Mouse (Mus musculus): ENCODE results near the gene Nacad. TPM values are rescaled to one million over a fixed set of nuclear protein-coding genes. Genes with fewer than 3 reads are reported as not detected.

Nacad gene
- total and polyA plus RNA-seq, 3 experiments: 0.13 to 0.34 TPM; not detected in 1

DNA sequence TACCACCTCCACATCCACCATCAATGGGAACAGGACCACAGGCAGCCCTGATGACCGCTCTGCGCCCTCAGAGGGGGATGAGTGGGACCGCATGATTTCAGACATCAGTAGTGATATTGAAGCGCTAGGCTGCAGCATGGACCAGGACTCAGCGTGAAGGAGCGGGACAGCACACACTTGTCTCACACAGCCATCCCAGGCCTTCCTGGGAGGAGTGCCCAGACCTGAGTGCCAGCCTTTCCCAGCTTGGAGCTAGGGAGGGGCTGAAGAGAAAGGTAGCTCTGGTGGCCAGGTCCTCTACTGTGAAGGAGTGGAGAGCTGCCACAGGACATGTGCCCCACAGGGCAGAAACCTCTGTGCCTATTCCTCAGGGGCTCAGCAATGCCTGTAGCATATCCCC is 9.6 kb downstream of the Nacad start:
- Histone ChIP-seq H3K9ac (ENCODE audit: insufficient read depth, low read depth) (no peak overlapping the region), H3K4me1 (ENCODE audit: control insufficient read depth in 1 of 2, insufficient read depth in 2 of 2) (peaks cover 1 to 22% of the 10 kb centered on the region in 2 experiments)
- dilution Hi-C loops (cut with MboI; ENCODE audit: extremely low pct_ligation_motif_present, extremely low pct_unique_long_range_greater_than_20kb, low sequenced_read_pairs): no loop called here

GRCm38 (mm10) chr11:6595339-6595738 is 10.5 kb downstream of the Nacad start:
- in situ Hi-C loops (cut with MboI; ENCODE audit: low pct_ligation_motif_present, low pct_unique_long_range_greater_than_20kb, low sequenced_read_pairs): no loop called here
- no peak overlapping the region for H3K9ac ChIP-seq (ENCODE audit: insufficient read depth, low read depth)

More for the DNA sequence above, 9.6 kb downstream of the Nacad start:
- Histone ChIP-seq H3K9me3 (replicated peaks; ENCODE audit: low read length) (no peaks in the 10 kb centered on the region), H3K79me2 (replicated peaks; ENCODE audit: control insufficient read depth, extremely low read depth, insufficient read depth, poor library complexity, severe bottlenecking) (no peaks in the 10 kb centered on the region), H3K27me3 (replicated peaks) (no peaks in the 10 kb centered on the region), H3K27ac (ENCODE audit: insufficient read depth, low read depth) (no peak overlapping the region), H3K36me3 (replicated peaks in 1 of 2; ENCODE audit: control insufficient read depth in 1 of 2, insufficient read depth in 1 of 2, low read length in 1 of 2) (peaks cover 61 to 88% of the 10 kb centered on the region in 2 experiments), H3K4me3 (replicated peaks in 1 of 3; ENCODE audit: low read depth in 2 of 3, low read length in 2 of 3, poor library complexity in 1 of 3) (no peak overlapping the region), H3K4me2 (ENCODE audit: insufficient read depth, low read depth, poor library complexity, severe bottlenecking) (no peak overlapping the region)
- TF ChIP-seq UBTF (IDR thresholded peaks at IDR 0.05; ENCODE audit: low read depth, low read length) (no peak), SIN3A (IDR thresholded peaks at IDR 0.05; ENCODE audit: low read length) (no peak), NRF1 (IDR thresholded peaks at IDR 0.05; ENCODE audit: low read depth, low read length) (no peak), POLR2A (IDR thresholded peaks at IDR 0.05; ENCODE audit: low read depth, low read length) (no peak), MAFK (IDR thresholded peaks at IDR 0.05; ENCODE audit: insufficient replicate concordance, low read length) (no peak), JUN (IDR thresholded peaks at IDR 0.05; ENCODE audit: insufficient read depth, low read depth, low read length) (no peak), ZNF384 (IDR thresholded peaks at IDR 0.05; ENCODE audit: low read depth, low read length) (no peak), MEF2A (IDR thresholded peaks at IDR 0.05; ENCODE audit: borderline replicate concordance, low read depth, low read length) (no peak), MYC (IDR thresholded peaks at IDR 0.05; ENCODE audit: low read depth, low read length) (no peak), USF2 (conservative IDR thresholded peaks at IDR 0.05; ENCODE audit: low read depth, low read length) (no peak), RAD21 (IDR thresholded peaks at IDR 0.05; ENCODE audit: low read depth, low read length) (no peak), CTCF (conservative IDR thresholded peaks at IDR 0.05 in 1 of 2, IDR thresholded peaks at IDR 0.05 in 1 of 2; ENCODE audit: low read depth in 2 of 2, low read length in 2 of 2) (no peak), GABPA (IDR thresholded peaks at IDR 0.05; ENCODE audit: insufficient replicate concordance, low read depth, low read length) (no peak), MAX (IDR thresholded peaks at IDR 0.05; ENCODE audit: low read length) (no peak), BHLHE40 (IDR thresholded peaks at IDR 0.05; ENCODE audit: low read depth, low read length) (no peak), ETS1 (conservative IDR thresholded peaks at IDR 0.05; ENCODE audit: low read depth, low read length) (no peak), TBP (conservative IDR thresholded peaks at IDR 0.05; ENCODE audit: low read depth, low read length) (no peak), HCFC1 (IDR thresholded peaks at IDR 0.05; ENCODE audit: low read depth, low read length) (no peak), ELF1 (IDR thresholded peaks at IDR 0.05; ENCODE audit: low read depth, low read length) (no peak), IRF4 (IDR thresholded peaks at IDR 0.05; ENCODE audit: low read depth, low read length) (no peak)
- in situ Hi-C loops (cut with MboI; ENCODE audit: low pct_ligation_motif_present, low pct_unique_long_range_greater_than_20kb, low sequenced_read_pairs): no loop called here
- DNase-seq (ENCODE audit: extremely low read depth): no peak

More at GRCm38 (mm10) chr11:6595339-6595738, 10.5 kb downstream of the Nacad start:
- Histone ChIP-seq H3K36me3 (replicated peaks in 1 of 2; ENCODE audit: control insufficient read depth in 1 of 2, insufficient read depth in 1 of 2, low read length in 1 of 2) (peaks cover 68 to 92% of the 10 kb centered on the region in 2 experiments), H3K9me3 (replicated peaks; ENCODE audit: low read length) (no peaks in the 10 kb centered on the region), H3K4me2 (ENCODE audit: insufficient read depth, low read depth, poor library complexity, severe bottlenecking) (no peak overlapping the region), H3K79me2 (replicated peaks; ENCODE audit: control insufficient read depth, extremely low read depth, insufficient read depth, poor library complexity, severe bottlenecking) (no peaks in the 10 kb centered on the region), H3K27me3 (replicated peaks) (no peaks in the 10 kb centered on the region), H3K4me1 (ENCODE audit: control insufficient read depth in 1 of 2, insufficient read depth in 2 of 2) (peaks cover 3 to 30% of the 10 kb centered on the region in 2 experiments), H3K27ac (ENCODE audit: insufficient read depth, low read depth) (no peak overlapping the region), H3K4me3 (replicated peaks in 1 of 3; ENCODE audit: low read depth in 2 of 3, low read length in 2 of 3, poor library complexity in 1 of 3) (no peak overlapping the region)
- dilution Hi-C loops (cut with MboI; ENCODE audit: extremely low pct_ligation_motif_present, extremely low pct_unique_long_range_greater_than_20kb, low sequenced_read_pairs): no loop called here
- no peak for DNase-seq (ENCODE audit: extremely low read depth)
- TF ChIP-seq SIN3A (IDR thresholded peaks at IDR 0.05; ENCODE audit: low read length): no peak
- no peak for TF ChIP-seq UBTF (IDR thresholded peaks at IDR 0.05; ENCODE audit: low read depth, low read length)
- no peak for TF ChIP-seq SMC3 (IDR thresholded peaks at IDR 0.05; ENCODE audit: low read depth, low read length)
- no peak for TF ChIP-seq TBP (conservative IDR thresholded peaks at IDR 0.05; ENCODE audit: low read depth, low read length)
- TF ChIP-seq BHLHE40 (IDR thresholded peaks at IDR 0.05; ENCODE audit: low read depth, low read length): no peak
- TF ChIP-seq MYC (IDR thresholded peaks at IDR 0.05; ENCODE audit: low read depth, low read length): no peak
